Mouse (Mus musculus) embryo, embryonic 11.5 days (tissue): Measurements from ENCODE around the gene Daam1.

Source experiments
- DNase-seq: peaks from one replicate; pipeline ENCODE4 v3.0.0-alpha.2; 2012; ENCODE audit warnings: low read depth, low spot score

Gene Daam1

GRCm38 (mm10) chr12:71932433-71933386 lies 101.8 kb downstream of the Daam1 start:
- DNase-seq = no peak

GRCm38 (mm10) chr12:71933989-71934645 lies 103.2 kb downstream of the Daam1 start:
- DNase-seq = no peak

DNA sequence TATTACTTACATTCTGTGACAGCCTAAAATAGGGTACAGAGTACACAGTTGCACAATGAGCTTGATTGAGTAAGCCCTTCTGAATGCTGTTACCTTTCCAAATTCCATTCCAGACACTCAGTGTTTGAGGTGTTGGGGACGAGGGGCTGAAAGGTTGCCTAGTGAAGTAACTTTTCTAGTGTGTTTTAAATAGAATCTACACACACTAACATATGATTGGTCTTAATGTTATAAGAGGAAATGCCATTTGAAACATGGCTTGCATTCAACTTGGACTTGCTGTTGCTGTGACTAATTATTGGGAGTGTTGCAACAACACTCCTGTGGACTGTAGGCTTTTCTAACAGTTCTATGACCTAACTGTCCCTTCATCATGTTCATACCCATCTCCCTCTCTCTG lies 105.8 kb downstream of the Daam1 start:
- no peak for DNase-seq

GRCm38 (mm10) chr12:71938513-71938912 lies 107.6 kb downstream of the Daam1 start:
- DNase-seq = no peak

- no peak for DNase-seq
Observed at GRCm38 (mm10) chr12:71941290-71941689, 110.4 kb downstream of the Daam1 start.

- DNase-seq = no peak
Observed at GRCm38 (mm10) chr12:71943112-71943511, 112.2 kb downstream of the Daam1 start.

DNA sequence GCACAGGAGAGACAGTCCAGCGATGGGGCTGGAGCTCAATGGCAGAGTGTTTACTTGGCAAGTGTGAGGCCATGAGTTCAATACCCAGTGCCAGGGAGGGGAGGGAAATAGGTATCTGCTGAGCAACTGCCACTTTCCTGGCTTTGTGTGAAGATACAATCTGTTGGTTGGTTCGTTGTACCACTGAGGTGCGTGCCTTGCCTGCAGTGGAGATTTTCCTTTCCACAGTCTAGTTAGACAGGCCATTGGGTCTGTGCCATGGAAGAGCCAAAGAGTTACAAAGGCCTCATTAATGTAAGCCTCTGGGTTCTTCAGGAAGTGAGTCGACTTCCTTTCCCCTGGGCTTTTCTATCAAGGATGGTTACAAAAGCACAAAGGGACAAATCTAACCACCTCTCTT lies 112.8 kb downstream of the Daam1 start:
- DNase-seq = no peak

DNA sequence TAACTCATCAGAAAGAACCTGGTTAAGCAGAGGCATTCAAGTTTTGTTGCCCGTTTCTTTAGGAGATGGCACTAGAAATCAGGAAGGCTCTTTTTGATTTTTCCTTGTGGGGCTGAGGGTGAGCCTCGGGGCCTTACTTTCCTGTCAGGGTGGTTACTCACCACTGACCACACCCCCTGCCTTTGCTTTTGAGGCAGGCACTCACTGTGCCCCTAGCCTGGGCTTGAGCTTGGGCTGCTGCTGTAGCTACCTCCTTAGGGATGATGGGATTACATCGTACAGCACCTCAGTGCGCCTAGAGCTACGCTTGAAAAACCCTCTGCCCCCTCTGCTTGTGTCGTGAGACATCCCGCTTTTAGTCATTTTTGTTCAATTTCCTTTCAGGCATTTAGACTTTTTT lies 115.0 kb downstream of the Daam1 start:
- DNase-seq = no peak

DNA sequence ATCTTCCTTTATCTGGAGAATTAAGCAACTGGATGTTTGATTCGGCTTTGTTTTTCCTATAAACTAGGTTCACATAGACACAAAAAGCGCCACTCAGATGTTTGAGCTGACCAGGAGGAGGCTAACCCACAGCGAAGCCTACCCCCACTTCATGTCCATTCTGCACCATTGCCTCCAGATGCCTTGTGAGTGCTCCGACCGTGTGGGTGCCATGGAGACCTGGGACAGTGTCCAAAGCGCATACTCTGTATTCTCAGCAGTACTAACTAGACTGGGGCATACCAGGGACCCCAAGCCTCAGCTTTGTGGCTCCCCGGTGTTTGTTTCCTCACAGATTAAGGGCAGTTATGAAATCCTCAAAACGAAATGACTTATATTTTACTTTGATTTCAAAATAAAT lies 115.6 kb downstream of the Daam1 start:
- no peak for DNase-seq

- DNase-seq = no peak
Observed at GRCm38 (mm10) chr12:71948972-71949371, 118.1 kb downstream of the Daam1 start.

DNA sequence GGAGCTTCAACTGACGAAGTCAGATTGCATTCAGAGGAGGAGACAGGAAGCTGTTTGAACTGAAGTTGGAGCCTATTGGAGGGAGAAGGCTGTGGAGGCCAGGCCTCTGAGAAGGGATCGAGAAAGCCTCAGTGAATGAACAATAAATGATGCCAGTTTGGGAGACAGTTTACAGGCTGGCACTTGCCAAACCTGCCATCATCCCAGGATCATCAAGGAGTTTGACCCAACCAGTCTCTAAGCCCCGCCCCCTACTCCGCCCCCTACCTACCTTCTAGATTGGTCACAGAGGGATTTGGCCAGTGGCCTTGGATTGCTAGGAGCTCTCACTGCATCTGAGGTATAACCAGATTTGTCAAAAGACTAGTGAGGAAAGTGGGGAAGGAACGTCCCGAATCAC lies 118.7 kb downstream of the Daam1 start:
- DNase-seq = no peak

GRCm38 (mm10) chr12:71950095-71950877 lies 119.4 kb downstream of the Daam1 start:
- DNase-seq = no peak

- no peak for DNase-seq
Observed at GRCm38 (mm10) chr12:71954180-71954935, 123.5 kb downstream of the Daam1 start.

- no peak for DNase-seq
Observed at GRCm38 (mm10) chr12:71956980-71957379, 126.1 kb downstream of the Daam1 start.

- DNase-seq = no peak
Observed at GRCm38 (mm10) chr12:71957496-71957895, 126.6 kb downstream of the Daam1 start.

DNA sequence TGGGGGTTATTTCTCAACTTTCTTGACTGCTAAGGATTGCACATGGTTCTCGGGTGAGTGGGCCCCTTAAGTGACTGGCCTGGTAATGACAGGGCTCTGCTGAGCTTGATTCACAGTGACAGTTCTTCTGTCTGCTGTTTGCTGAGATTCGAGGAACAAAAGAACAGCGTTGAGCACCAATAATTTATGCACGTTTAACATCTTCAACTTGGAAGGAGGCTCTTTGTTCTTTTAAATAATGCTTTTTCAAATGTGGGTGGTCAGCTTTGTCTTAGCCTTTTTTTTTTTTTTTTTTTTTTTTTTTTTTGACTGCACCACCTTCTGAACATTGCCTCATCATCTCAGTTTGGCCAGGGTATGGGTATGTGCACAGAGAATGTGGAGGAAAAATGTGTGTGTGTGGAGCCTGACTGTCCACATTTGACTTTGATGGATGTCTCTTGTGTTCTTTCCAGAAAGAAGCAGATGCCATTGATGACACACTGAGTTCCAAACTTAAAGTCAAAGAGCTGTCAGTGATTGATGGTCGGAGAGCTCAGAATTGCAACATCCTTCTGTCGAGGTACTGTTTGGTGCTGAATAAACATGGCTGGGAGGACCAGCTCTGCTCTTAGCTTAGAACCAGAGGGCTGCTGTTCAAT lies 128.6 kb downstream of the Daam1 start:
- no peak for DNase-seq

DNA sequence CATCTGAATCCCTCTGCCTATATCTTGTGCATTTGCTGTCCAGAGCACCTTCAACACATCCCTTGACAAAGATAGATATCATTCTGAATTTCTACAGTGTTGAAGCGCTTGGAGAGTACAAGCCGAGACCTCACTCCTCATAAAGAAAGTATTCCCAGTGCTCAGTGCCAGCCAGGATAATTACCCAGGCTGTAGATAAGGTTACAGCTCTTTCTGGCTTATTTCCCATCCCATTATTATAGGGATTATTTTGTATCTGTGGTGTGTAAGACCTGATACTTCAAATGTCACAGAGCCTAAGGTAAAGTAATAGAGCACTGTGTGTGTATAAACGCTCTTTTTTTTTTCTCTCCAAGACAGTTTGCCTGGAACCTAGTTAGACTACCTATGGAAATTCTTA lies 130.8 kb downstream of the Daam1 start:
- no peak for DNase-seq

DNA sequence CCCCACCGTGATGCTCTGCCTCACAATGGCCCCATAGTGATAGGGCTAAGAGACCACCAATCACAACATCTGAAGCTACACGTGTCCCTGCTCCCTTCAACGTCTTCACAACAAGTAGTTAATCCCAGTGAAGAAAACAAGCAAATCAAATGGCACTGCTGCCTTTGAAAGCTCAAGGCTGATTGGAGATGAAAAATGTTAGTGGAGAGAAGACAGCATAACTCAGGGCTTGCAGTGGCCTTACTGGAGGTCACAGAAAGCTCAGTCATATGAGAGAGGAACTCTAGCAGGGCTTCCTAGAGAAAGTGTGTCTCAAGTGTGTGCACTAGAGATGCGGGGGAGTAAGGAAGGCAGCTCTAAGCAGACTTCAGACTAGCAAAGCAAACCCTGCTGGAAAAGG lies 131.7 kb downstream of the Daam1 start:
- no peak for DNase-seq

DNA sequence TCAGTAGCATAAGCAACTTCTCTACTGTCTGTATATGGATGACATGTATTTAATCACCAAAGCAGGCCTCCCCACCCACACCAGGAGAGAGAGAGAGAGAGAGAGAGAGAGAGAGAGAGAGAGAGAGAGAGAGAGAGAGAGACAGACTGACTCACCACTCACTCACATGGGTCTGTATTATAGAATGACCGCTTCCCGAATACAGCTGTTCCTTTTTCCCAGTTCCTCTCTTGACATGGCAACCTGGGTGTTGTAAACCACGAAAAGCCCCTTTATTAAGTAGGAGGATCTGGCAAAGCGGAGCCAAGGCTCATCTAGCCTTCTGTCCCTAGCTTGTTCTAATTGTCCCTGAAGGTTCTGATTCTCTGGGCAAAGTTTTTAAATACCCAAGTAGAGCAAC lies 137.7 kb downstream of the Daam1 start:
- no peak for DNase-seq

DNA sequence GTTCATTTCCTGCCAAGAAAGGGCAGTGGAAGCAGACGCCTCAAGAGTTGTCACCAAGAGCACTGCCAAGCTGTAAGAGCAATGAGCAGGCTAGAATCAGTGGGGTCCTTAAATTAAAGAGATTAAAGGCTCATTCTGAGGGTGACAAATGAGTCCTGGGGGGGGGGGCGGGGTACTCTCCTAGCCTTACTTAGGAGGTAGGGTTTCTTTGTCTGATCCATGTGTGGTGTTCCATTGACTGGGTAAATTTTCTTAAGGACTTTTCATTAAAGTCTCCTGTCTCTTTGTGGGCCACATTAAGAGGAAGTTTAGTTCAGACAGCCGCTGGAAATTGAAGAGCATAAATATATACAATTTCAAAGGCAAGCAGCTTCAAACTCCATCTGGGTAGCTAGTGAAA lies 138.1 kb downstream of the Daam1 start:
- DNase-seq = no peak

DNA sequence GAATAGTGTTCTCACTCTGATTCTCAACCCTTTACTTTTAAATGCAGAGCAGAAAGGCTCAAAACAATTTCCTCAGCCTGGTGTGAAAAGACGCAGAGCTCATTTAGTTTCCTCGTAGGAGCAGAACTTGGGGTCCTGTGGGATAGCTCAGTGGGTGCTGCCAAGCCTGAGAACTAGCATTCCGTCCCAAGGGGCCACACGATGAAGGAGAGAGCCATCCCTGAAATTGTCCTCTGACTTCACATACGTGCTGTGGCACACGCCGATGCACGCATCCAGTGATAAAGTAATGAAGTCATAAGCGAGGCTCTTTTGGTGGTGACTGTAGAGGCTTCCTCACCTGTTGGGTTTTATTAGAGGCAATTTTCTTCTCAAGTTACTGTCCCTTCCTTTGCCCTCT lies 138.6 kb downstream of the Daam1 start:
- no peak for DNase-seq
